Mouse (Mus musculus): Measurements from ENCODE around the gene Gm42906.

Gene Gm42906

GRCm38 (mm10) chr5:151394690-151395089 lies 33.3 kb downstream of the Gm42906 start:
- DNase-seq (ENCODE audit: low spot score): no peak

GRCm38 (mm10) chr5:151393821-151394662 lies 33.9 kb downstream of the Gm42906 start:
- DNase-seq (ENCODE audit: low spot score): no peak

GRCm38 (mm10) chr5:151389827-151390226 lies 38.1 kb downstream of the Gm42906 start:
- DNase-seq (ENCODE audit: low spot score): no peak

GRCm38 (mm10) chr5:151379896-151380295 lies 48.1 kb downstream of the Gm42906 start:
- DNase-seq (ENCODE audit: low spot score): no peak

GRCm38 (mm10) chr5:151379210-151379609 lies 48.8 kb downstream of the Gm42906 start:
- DNase-seq (ENCODE audit: low spot score): no peak

- no peak for DNase-seq (ENCODE audit: low spot score)
Observed at GRCm38 (mm10) chr5:151376931-151377330, 51.0 kb downstream of the Gm42906 start.

- no peak for DNase-seq (ENCODE audit: low spot score)
Observed at GRCm38 (mm10) chr5:151374825-151375224, 53.1 kb downstream of the Gm42906 start.

GRCm38 (mm10) chr5:151371130-151371529 lies 56.8 kb downstream of the Gm42906 start:
- no peak for DNase-seq (ENCODE audit: low spot score)

- peak; percentile 56 for DNase-seq (ENCODE audit: low spot score)
Observed at GRCm38 (mm10) chr5:151369306-151369721, 58.6 kb downstream of the Gm42906 start.

- peak; percentile 98 for DNase-seq (ENCODE audit: low spot score)
Observed at GRCm38 (mm10) chr5:151368395-151369190, 59.4 kb downstream of the Gm42906 start.

- DNase-seq (ENCODE audit: low spot score): peak; percentile 59
Observed at GRCm38 (mm10) chr5:151367881-151368394, 60.0 kb downstream of the Gm42906 start.

- DNase-seq (ENCODE audit: low spot score): peak; percentile 23
Observed at GRCm38 (mm10) chr5:151367317-151367716, 60.6 kb downstream of the Gm42906 start.

- DNase-seq (ENCODE audit: low spot score): no peak
Observed at GRCm38 (mm10) chr5:151363343-151364000, 64.5 kb downstream of the Gm42906 start.

- no peak for DNase-seq (ENCODE audit: low spot score)
Observed at GRCm38 (mm10) chr5:151349616-151350015, 78.3 kb downstream of the Gm42906 start.

GRCm38 (mm10) chr5:151348418-151348817 lies 79.5 kb downstream of the Gm42906 start:
- no peak for DNase-seq (ENCODE audit: low spot score)

GRCm38 (mm10) chr5:151346626-151347025 lies 81.3 kb downstream of the Gm42906 start:
- DNase-seq (ENCODE audit: low spot score): no peak

GRCm38 (mm10) chr5:151344737-151345136 lies 83.2 kb downstream of the Gm42906 start:
- no peak for DNase-seq (ENCODE audit: low spot score)

- no peak for DNase-seq (ENCODE audit: low spot score)
Observed at GRCm38 (mm10) chr5:151333686-151334085, 94.3 kb downstream of the Gm42906 start.

GRCm38 (mm10) chr5:151333191-151333594 lies 94.8 kb downstream of the Gm42906 start:
- DNase-seq (ENCODE audit: low spot score): no peak

- DNase-seq (ENCODE audit: low spot score): no peak
Observed at GRCm38 (mm10) chr5:151315804-151316597, 112.0 kb downstream of the Gm42906 start.

- DNase-seq (ENCODE audit: low spot score): no peak
Observed at GRCm38 (mm10) chr5:151300286-151300685, 127.7 kb downstream of the Gm42906 start.
